Mouse (Mus musculus) brown adipose tissue, adult 24 weeks (tissue): ENCODE results near the gene Cfap157. TPM values are rescaled to one million over a fixed set of nuclear protein-coding genes. Genes with fewer than 3 reads are reported as not detected.

Experiments used
- H3K27ac ChIP-seq: fragments of 200-500 bp; replicated peaks from 2 replicates; pipeline ENCODE4 v1.5.1; 2012; ENCODE audit warnings: low read depth, mild to moderate bottlenecking, low read length
- H3K4me1 ChIP-seq: fragments of 200-500 bp; 2 replicates; pipeline ENCODE4 v1.6.1; 2012; ENCODE audit warnings: low read length, mixed read lengths; ENCODE audit not compliant: control insufficient read depth, insufficient read depth, insufficient read length
- H3K4me3 ChIP-seq: fragments of 200-500 bp; 2 replicates; pipeline ENCODE4 v1.5.1; 2012; ENCODE audit warnings: low read depth, mild to moderate bottlenecking, low read length, moderate library complexity; ENCODE audit not compliant: insufficient read depth
- polyA plus RNA-seq: library from polyadenylated mRNA; stranded (reverse); fragments of >200 nt; gene quantifications from 2 replicates; pipeline ENCODE4 v1.2.4, GENCODE M21; 2012; ENCODE audit not compliant: missing spikeins, insufficient read depth, insufficient read length

Cfap157 gene
- polyA plus RNA-seq, result not detected in 2 replicates

GRCm38 (mm10) chr2:32784048-32784681 is at the start of gene Cfap157:
TSS of gene Cfap157 (minus strand) at chr2:32784428.
- H3K4me1 ChIP-seq, result no peaks in the 10 kb centered on the region
- peak within 1 kb of the TSS; percentile 24; the same call in 1 of the 2 replicates for H3K4me3 ChIP-seq
- H3K27ac ChIP-seq, result no peak within 1 kb of the TSS

GRCm38 (mm10) chr2:32828979-32829676 is 44.9 kb upstream of the Cfap157 start:
- H3K4me1 ChIP-seq, result peaks cover 5% of the 10 kb centered on the region
- H3K27ac ChIP-seq, result no peak overlapping the region
- H3K4me3 ChIP-seq, result no peak overlapping the region

GRCm38 (mm10) chr2:32825796-32826195 is 41.6 kb upstream of the Cfap157 start:
- Histone ChIP-seq H3K4me3 (no peak overlapping the region), H3K4me1 (no peaks in the 10 kb centered on the region), H3K27ac (no peak overlapping the region)

- H3K4me3 ChIP-seq, result no peak overlapping the region
- no peaks in the 10 kb centered on the region for H3K4me1 ChIP-seq
- H3K27ac ChIP-seq, result no peak overlapping the region
Measured at GRCm38 (mm10) chr2:32824778-32825177, 40.5 kb upstream of the Cfap157 start.

- Histone ChIP-seq H3K27ac (no peak overlapping the region), H3K4me3 (no peak overlapping the region), H3K4me1 (no peaks in the 10 kb centered on the region)
Measured at GRCm38 (mm10) chr2:32824181-32824580, 40.0 kb upstream of the Cfap157 start.

GRCm38 (mm10) chr2:32823579-32824154 is 39.4 kb upstream of the Cfap157 start:
- no peaks in the 10 kb centered on the region for H3K4me1 ChIP-seq
- no peak overlapping the region for H3K4me3 ChIP-seq
- H3K27ac ChIP-seq, result no peak overlapping the region

- no peak overlapping the region for H3K27ac ChIP-seq
- no peaks in the 10 kb centered on the region for H3K4me1 ChIP-seq
- H3K4me3 ChIP-seq, result no peak overlapping the region
Measured at GRCm38 (mm10) chr2:32823153-32823552, 38.9 kb upstream of the Cfap157 start.

- Histone ChIP-seq H3K27ac (no peak overlapping the region), H3K4me3 (no peak overlapping the region), H3K4me1 (no peaks in the 10 kb centered on the region)
Measured at GRCm38 (mm10) chr2:32822643-32823042, 38.4 kb upstream of the Cfap157 start.

- Histone ChIP-seq H3K4me3 (no peak overlapping the region), H3K4me1 (no peaks in the 10 kb centered on the region), H3K27ac (no peak overlapping the region)
Measured at GRCm38 (mm10) chr2:32821041-32821802, 37.0 kb upstream of the Cfap157 start.

- Histone ChIP-seq H3K4me1 (no peaks in the 10 kb centered on the region), H3K4me3 (no peak overlapping the region), H3K27ac (no peak overlapping the region)
Measured at GRCm38 (mm10) chr2:32818208-32818607, 34.0 kb upstream of the Cfap157 start.

- no peaks in the 10 kb centered on the region for H3K4me1 ChIP-seq
- H3K4me3 ChIP-seq, result no peak overlapping the region
- H3K27ac ChIP-seq, result no peak overlapping the region
Measured at GRCm38 (mm10) chr2:32817589-32817988, 33.4 kb upstream of the Cfap157 start.

- H3K4me1 ChIP-seq, result no peaks in the 10 kb centered on the region
- no peak overlapping the region for H3K27ac ChIP-seq
- H3K4me3 ChIP-seq, result no peak overlapping the region
Measured at GRCm38 (mm10) chr2:32816946-32817581, 32.8 kb upstream of the Cfap157 start.

- Histone ChIP-seq H3K27ac (no peak overlapping the region), H3K4me1 (no peaks in the 10 kb centered on the region), H3K4me3 (no peak overlapping the region)
Measured at GRCm38 (mm10) chr2:32816497-32816896, 32.3 kb upstream of the Cfap157 start.

GRCm38 (mm10) chr2:32811959-32812358 is 27.7 kb upstream of the Cfap157 start:
- H3K27ac ChIP-seq, result no peak overlapping the region
- no peak overlapping the region for H3K4me3 ChIP-seq
- H3K4me1 ChIP-seq, result no peaks in the 10 kb centered on the region
